Comparison of ENCODE assay signal across 8 mouse cellular contexts in the genomic region with DNA sequence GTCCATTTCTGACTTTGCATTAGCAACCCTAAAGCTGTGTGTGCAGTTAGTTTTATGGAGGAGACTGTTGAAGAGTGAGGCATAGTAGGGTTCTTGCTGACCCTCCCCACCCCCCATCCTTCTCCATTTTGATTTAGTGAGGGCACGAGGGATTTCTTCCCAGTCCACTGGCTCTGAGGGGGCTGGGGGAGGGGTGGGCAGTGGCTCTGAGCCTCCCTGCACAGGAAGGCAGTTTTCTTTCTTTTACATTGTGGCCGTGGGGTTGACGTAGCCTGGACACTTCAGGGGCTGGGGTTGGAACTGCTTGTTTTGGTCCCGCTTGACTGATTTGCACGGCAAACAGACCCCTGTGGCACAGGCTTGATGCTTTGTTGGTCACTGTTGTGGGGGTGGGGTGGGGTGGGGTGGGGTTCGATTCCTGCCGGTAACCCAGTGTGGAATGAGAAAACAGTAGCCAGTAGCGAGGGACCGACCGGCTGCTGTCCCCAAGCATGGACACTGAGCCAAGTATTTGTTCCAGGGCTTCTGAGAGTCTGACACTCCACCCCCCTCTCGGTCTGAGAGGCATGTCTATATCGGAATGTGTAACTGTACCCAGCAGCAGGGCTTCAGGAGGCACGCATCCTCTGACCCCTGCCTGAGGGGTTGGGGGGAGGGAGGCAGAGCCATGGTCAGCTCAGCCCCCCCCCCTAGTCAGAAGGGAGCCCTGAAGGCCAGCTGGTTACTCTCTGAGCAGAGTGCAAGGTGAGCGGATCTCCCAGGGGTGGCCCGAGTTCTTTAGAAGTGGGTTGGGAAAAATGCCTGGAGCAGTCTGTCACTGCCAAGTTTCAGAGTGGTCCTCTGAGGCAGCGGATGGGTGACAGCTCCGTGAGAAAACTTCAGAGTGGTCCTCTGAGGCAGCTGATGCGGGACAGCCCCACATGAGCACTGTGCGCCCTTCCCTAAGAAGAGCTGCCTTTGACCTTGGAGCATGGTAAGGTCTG. TPM values are rescaled to one million over a fixed set of nuclear protein-coding genes. Genes with fewer than 3 reads are reported as not detected.
DNase-seq lines count a peak whose midpoint lies in the region; ATAC-seq lines count a peak whose summit lies in the region.

No protein-coding gene starts in this region.

- H3K4me1 ChIP-seq in forebrain, embryonic 11.5 days (replicated peaks; ENCODE audit: control insufficient read depth, insufficient read depth, low read length): peaks cover 26% of the 10 kb centered on the region
- peaks cover 61% of the 10 kb centered on the region for H3K4me1 ChIP-seq in liver, embryonic 12.5 days
- peaks cover 47% of the 10 kb centered on the region for H3K4me1 ChIP-seq in neural tube, embryonic 11.5 days (ENCODE audit: control insufficient read depth, insufficient read depth, low read length)

- H3K36me3 ChIP-seq in forebrain, embryonic 11.5 days (ENCODE audit: control insufficient read depth, insufficient read depth, low read length): no peaks in the 10 kb centered on the region
- H3K36me3 ChIP-seq in liver, embryonic 12.5 days: peaks cover 13% of the 10 kb centered on the region
- peaks cover 2% of the 10 kb centered on the region; the same call in 1 of the 2 replicates for H3K36me3 ChIP-seq in neural tube, embryonic 11.5 days (ENCODE audit: control insufficient read depth, insufficient read depth, low read length)

- peak; percentile 54 to 64 for DNase-seq in cerebellum, postnatal 10 days
- peak; percentile 64 for DNase-seq in forebrain, embryonic 11.5 days (ENCODE audit: low spot score)
- peak; percentile 75 for DNase-seq in heart, postnatal 4 days
- DNase-seq in neural tube, embryonic 11.5 days (ENCODE audit: low spot score): peak; percentile 57
- no peak for DNase-seq in spleen, postnatal 14 days (ENCODE audit: low spot score in 2 of 2)
- DNase-seq in right cerebral cortex, adult 18-20 months: no peak

- H3K9me3 ChIP-seq in forebrain, embryonic 11.5 days (ENCODE audit: control insufficient read depth, low read length): no peaks in the 10 kb centered on the region
- no peaks in the 10 kb centered on the region for H3K9me3 ChIP-seq in liver, embryonic 12.5 days (replicated peaks)
- H3K9me3 ChIP-seq in neural tube, embryonic 11.5 days (ENCODE audit: control insufficient read depth, low read length): no peaks in the 10 kb centered on the region

- no peaks in the 10 kb centered on the region for H3K27me3 ChIP-seq in forebrain, embryonic 11.5 days (ENCODE audit: control insufficient read depth, insufficient read depth, low read length)
- no peaks in the 10 kb centered on the region for H3K27me3 ChIP-seq in liver, embryonic 12.5 days (replicated peaks)
- no peaks in the 10 kb centered on the region for H3K27me3 ChIP-seq in neural tube, embryonic 11.5 days (ENCODE audit: control insufficient read depth, insufficient read depth, low read length)

- 0 out of 2 replicates have a peak overlapping the region, but pooled peaks have one; percentile 10 for H3K4me3 ChIP-seq in forebrain, embryonic 11.5 days (ENCODE audit: low read depth, low read length)
- H3K4me3 ChIP-seq in liver, embryonic 12.5 days: peak overlapping the region; percentile 31
- H3K4me3 ChIP-seq in neural tube, embryonic 11.5 days (ENCODE audit: low read depth, low read length): peak overlapping the region; percentile 19

- peak overlapping the region; percentile 47 for H3K9ac ChIP-seq in forebrain, embryonic 11.5 days (ENCODE audit: low read length)
- H3K9ac ChIP-seq in liver, embryonic 12.5 days: peak overlapping the region; percentile 40
- H3K9ac ChIP-seq in neural tube, embryonic 11.5 days (ENCODE audit: low read length): peak overlapping the region; percentile 33

- 0 out of 2 replicates have a peak, but pooled peaks have one; percentile 63 for ATAC-seq in forebrain, embryonic 11.5 days (replicated peaks; ENCODE audit: low FRiP score)
- no peak for ATAC-seq in liver, embryonic 12.5 days
- ATAC-seq in neural tube, embryonic 11.5 days (ENCODE audit: insufficient read depth, low FRiP score, low TSS enrichment): peak; percentile 64
- ATAC-seq in activated CD4-positive, CD25-positive, alpha-beta regulatory T cell, adult 4 months: no peak

- WGBS in forebrain, embryonic 11.5 days: 26% methylated on average over 19 of the region's 19 CpGs
- 62% methylated on average over 19 of the region's 19 CpGs for WGBS in liver, embryonic 12.5 days (ENCODE audit: insufficient replicate concordance)
- 24% methylated on average over 19 of the region's 19 CpGs for WGBS in neural tube, embryonic 11.5 days

- peak overlapping the region; percentile 36 for H3K4me2 ChIP-seq in forebrain, embryonic 11.5 days (ENCODE audit: low read depth, low read length, severe bottlenecking)
- peak overlapping the region; percentile 53 for H3K4me2 ChIP-seq in liver, embryonic 12.5 days
- peak overlapping the region; percentile 48 for H3K4me2 ChIP-seq in neural tube, embryonic 11.5 days (ENCODE audit: low read depth)

- H3K27ac ChIP-seq in forebrain, embryonic 11.5 days (ENCODE audit: low read depth, low read length): no peak overlapping the region
- peak overlapping the region; percentile 61 for H3K27ac ChIP-seq in liver, embryonic 12.5 days
- H3K27ac ChIP-seq in neural tube, embryonic 11.5 days (ENCODE audit: low read depth, low read length): peak overlapping the region; percentile 77

RNA-seq across cellular contexts. Expression of a gene that starts 25.2 kb away (rescaled TPM):
- polyA plus RNA-seq in forebrain, embryonic 11.5 days (2014; fragmentation: Nextera tagmentation; extraction: Ambion mirVana): 41.3 and 41.4 TPM in 2 replicates
- 10 to 100 TPM; 60.5 to 61.2 TPM for total RNA-seq in heart, postnatal 4 days (2021)
- 24.4 and 24.9 TPM in 2 replicates for polyA plus RNA-seq in liver, embryonic 12.5 days (2016; fragmentation: Nextera tagmentation; extraction: Ambion mirVana)
- polyA plus RNA-seq in neural tube, embryonic 11.5 days (2014; fragmentation: Nextera tagmentation; extraction: Ambion mirVana): 41.6 and 48.8 TPM in 2 replicates
- 10 to 100 TPM; 19.7 to 20.0 TPM for polyA plus RNA-seq in activated CD4-positive, CD25-positive, alpha-beta regulatory T cell, adult 4 months (2017; shearing (Covaris generic))

RNA-seq across cellular contexts. Expression of a gene that starts 48.9 kb away (rescaled TPM):
- polyA plus RNA-seq in forebrain, embryonic 11.5 days (2014; fragmentation: Nextera tagmentation; extraction: Ambion mirVana): not detected in 2 replicates
- total RNA-seq in heart, postnatal 4 days (2021): under 1 TPM in 1 of 2 experiments, not detected in 1; 0.23 TPM
- 0.06 TPM in 1 of 2 replicates, not detected in the other for polyA plus RNA-seq in liver, embryonic 12.5 days (2016; fragmentation: Nextera tagmentation; extraction: Ambion mirVana)
- polyA plus RNA-seq in neural tube, embryonic 11.5 days (2014; fragmentation: Nextera tagmentation; extraction: Ambion mirVana): not detected in 2 replicates
- polyA plus RNA-seq in activated CD4-positive, CD25-positive, alpha-beta regulatory T cell, adult 4 months (2017; shearing (Covaris generic)): not detected

RNA-seq across cellular contexts. Expression of a gene that starts 50.9 kb away (rescaled TPM):
- 10.9 and 14.6 TPM in 2 replicates for polyA plus RNA-seq in forebrain, embryonic 11.5 days (2014; fragmentation: Nextera tagmentation; extraction: Ambion mirVana)
- 1 to 10 TPM; 4.6 to 6.4 TPM for total RNA-seq in heart, postnatal 4 days (2021)
- polyA plus RNA-seq in liver, embryonic 12.5 days (2016; fragmentation: Nextera tagmentation; extraction: Ambion mirVana): 18.5 and 18.9 TPM in 2 replicates
- 12.7 and 14.1 TPM in 2 replicates for polyA plus RNA-seq in neural tube, embryonic 11.5 days (2014; fragmentation: Nextera tagmentation; extraction: Ambion mirVana)
- 1 to 10 TPM; 4.3 to 6.9 TPM for polyA plus RNA-seq in activated CD4-positive, CD25-positive, alpha-beta regulatory T cell, adult 4 months (2017; shearing (Covaris generic))

RNA-seq across cellular contexts. Expression of a gene that starts 51.1 kb away (rescaled TPM):
- 152 and 154 TPM in 2 replicates for polyA plus RNA-seq in forebrain, embryonic 11.5 days (2014; fragmentation: Nextera tagmentation; extraction: Ambion mirVana)
- total RNA-seq in heart, postnatal 4 days (2021): 10 to 100 TPM; 29.6 to 31.1 TPM
- 37.2 and 38.4 TPM in 2 replicates for polyA plus RNA-seq in liver, embryonic 12.5 days (2016; fragmentation: Nextera tagmentation; extraction: Ambion mirVana)
- polyA plus RNA-seq in neural tube, embryonic 11.5 days (2014; fragmentation: Nextera tagmentation; extraction: Ambion mirVana): 123 and 131 TPM in 2 replicates
- 10 to 100 TPM; 22.1 to 24.5 TPM for polyA plus RNA-seq in activated CD4-positive, CD25-positive, alpha-beta regulatory T cell, adult 4 months (2017; shearing (Covaris generic))

Comparison
In these comparisons a context has a peak if more than half of its experiments do, and no peak if none do; other contexts are left out.
1. DNase-seq: peak in cerebellum, postnatal 10 days (2 of 2), forebrain, embryonic 11.5 days (single experiment), heart, postnatal 4 days (single experiment) and neural tube, embryonic 11.5 days (single experiment); none in spleen, postnatal 14 days (0 of 2) and right cerebral cortex, adult 18-20 months (single experiment).
2. ATAC-seq: peak in forebrain, embryonic 11.5 days (single experiment) and neural tube, embryonic 11.5 days (single experiment); none in liver, embryonic 12.5 days (single experiment) and activated CD4-positive, CD25-positive, alpha-beta regulatory T cell, adult 4 months (single experiment).
3. Peak in every context shown above with its lines, with median percentiles within 50 percentile points of each other: H3K4me2 ChIP-seq, H3K4me3 ChIP-seq and H3K9ac ChIP-seq.